Mouse (Mus musculus): ENCODE data around the gene Olfr541.

GRCm38 (mm10) chr7:140717155-140718055, 20.3 kb downstream of the Olfr541 start:
- no peak for TF ChIP-seq CTCF (IDR thresholded peaks at IDR 0.05; ENCODE audit: control insufficient read depth, insufficient read depth, insufficient read length)
- no peak for TF ChIP-seq MYOD1 (IDR thresholded peaks at IDR 0.05; ENCODE audit: control insufficient read depth, insufficient read length, low read depth)
- TF ChIP-seq FOSL1 (IDR thresholded peaks at IDR 0.05; ENCODE audit: insufficient read depth, low read length, poor library complexity, severe bottlenecking): no peak
- no peak for TF ChIP-seq CEBPB (IDR thresholded peaks at IDR 0.05; ENCODE audit: low read depth)

All from C2C12 (cell line).